Mouse (Mus musculus): ENCODE data around the gene Mmp24. TPM values are rescaled to one million over a fixed set of nuclear protein-coding genes. Genes with fewer than 3 reads are reported as not detected.

Mmp24 gene
- total RNA-seq, 2 experiments from 2014 or later: 34.3 to 35.6 TPM

DNA sequence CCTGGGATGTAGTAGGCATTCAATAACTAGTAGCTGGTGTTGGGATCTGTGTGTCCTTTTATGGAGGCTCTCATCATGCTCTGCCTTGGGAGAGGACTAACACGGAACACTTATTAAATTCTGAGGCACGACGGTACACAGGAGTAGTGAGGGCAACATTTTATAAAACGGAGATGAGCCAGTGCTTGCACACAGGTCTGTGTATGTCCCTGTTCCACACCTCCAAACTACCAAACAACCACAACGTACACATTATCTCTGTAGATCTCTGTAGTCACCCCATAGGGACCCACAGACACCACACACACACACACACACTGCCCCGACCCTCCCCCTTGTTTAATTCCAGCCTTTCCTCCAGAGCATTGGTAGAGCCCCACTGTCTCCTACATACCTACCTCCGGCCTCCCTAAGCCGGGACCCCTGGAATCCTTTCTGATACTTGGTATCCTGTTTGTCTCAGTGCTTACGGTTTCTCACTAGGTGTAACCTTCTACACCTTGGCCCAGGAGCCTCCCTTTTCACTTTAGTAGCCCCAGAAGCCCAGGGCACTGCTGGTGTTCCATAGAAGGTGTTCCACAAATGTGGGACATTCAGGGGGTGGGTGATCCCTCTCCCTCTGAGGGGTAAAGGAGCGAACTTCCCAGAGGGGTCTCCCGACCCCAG lies 748 bp upstream of the Mmp24 start:
- DNase-seq (ENCODE audit: low spot score in 2 of 2): no peak

DNA sequence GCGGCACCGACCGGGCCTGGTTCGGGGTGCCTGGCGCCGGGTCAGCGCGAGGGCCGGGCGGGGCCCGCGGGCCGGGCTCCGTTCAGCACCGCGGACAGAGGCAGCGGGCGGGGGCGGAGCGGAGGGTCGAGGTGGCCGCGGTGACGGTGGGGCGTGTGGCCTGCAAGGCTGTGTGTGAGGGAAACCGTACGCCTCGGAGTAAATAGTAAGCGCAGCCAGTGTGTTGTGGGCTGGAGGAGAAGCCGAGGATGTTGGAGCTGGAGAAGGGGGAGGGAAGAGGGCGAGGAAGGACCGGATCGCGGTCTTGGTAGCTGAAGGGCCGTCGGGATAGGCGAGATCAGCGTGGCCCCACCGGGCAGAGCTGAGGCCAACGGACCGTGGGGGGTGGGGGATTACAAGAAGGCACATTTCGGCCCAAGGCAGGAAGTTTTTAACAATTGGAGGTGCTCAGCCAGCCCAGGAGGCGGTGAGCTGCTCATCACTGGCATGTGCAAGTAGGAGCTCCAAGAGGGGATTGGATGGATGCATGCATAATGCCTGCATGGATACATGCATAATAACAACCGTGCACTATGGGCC lies 632 bp downstream of the Mmp24 start:
- DNase-seq (ENCODE audit: low spot score in 2 of 2): peak; percentile 28 to 45

DNA sequence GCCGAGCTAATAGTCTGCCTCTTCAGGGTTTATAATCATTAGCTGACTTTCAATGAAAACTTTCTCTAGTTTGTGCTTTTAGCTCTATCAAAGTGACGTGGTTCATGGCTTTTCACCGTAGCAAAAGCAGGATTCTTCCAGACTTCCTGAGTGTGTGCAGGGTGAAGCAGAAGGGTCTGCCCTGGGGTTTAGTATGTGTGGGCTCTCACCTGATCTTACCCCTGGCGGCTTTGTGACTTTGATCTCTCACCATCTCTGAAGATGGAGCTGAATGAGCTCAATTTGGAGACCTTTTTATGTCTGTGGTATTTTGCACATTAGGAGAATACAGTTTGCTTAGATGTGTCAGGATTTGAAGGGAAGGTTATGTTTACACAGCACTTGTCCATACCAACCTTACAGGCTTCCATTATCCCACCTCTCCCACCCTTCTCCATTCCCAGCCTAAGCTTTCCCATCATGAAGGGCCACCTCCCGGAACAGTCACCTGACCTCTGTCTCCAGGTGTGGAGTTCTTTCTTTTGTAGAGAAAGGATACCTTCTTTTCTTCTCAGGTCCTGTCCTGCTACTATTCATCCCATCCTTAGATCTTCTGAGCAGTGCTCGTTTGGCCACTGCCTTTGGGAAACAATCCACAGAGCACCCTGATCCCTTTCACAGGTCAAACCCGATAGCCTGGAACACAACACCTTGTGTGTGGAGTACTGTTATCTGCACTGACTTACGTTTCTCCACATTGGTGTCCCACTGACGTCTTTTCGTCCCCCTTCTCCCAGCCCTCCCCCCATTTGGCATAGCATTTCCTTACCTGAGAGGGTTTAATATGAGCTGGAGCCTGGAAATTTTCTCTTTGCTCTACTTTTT lies 1.9 kb downstream of the Mmp24 start:
- no peak for DNase-seq (ENCODE audit: low spot score in 2 of 2)

DNA sequence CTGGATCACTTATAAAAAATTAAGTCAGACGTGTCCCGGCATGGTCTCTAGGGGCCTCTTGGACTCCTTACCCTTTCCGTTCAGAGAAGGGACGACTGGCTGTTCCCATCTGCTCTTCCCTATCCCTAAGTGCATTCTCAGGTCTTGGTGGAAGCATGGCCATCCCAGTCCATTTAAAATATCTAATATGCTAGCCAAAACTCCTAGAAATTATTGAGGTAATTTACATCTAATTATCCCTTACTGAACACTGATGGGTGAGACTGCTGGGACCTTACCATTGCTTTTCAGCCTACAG lies 2.5 kb downstream of the Mmp24 start:
- DNase-seq (ENCODE audit: low spot score in 2 of 2): no peak

DNA sequence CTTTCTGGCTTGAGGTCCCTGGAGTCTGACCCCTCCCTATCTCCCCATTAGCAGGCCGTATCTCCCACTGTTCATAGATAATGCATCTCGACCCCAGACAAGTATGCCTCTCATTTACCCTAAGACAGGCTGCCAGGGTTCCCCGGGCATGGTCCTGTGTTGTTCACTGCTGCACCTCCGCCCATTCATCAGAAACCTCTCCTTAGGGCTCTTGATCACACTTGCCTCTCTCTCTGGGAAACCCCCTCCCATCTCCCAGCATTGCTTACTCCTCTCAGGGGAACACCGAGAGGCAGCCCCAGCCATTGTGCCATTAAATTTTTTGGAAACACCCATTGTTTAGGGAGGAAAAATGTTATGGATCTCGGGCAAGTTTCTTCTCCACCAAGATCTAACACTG lies 2.9 kb downstream of the Mmp24 start:
- DNase-seq (ENCODE audit: low spot score in 2 of 2): no peak

DNA sequence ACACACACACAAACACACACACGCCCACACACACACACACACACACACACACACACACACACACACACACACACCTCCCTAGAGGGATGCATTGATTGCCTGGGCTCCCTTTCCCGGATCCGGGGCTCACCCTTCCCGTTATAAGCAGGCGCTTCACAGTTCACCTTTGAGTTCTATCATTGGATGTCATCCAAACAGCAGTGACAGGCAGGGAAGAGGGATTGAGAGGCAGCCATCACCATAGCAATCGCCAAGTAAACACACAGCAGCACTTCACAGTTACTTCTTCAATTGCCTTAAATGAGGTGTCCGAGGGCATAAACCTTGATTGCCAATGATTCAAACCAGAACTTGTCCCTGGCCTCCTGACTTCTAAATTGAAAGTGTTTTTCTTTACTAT lies 3.9 kb downstream of the Mmp24 start:
- DNase-seq (ENCODE audit: low spot score in 2 of 2): no peak

DNA sequence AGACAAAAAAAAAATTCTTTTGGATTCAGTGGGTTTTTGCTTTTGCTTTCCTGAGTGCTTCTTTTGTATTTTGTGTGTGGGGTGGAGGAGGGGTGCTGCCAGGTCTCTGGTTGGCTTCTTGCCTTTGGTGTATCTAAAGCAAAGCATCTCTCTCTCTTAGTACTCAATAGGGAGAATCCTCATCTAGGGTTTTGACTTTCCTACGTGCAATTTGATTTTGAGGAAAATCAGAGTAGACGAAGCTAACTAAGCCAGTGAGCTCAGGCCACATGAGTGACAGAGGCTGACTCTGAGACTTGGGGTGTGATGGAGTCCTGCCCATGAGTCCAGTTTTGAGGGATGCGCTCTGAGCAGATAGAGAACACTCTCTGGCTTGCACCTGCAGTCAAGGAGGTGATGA lies 4.4 kb downstream of the Mmp24 start:
- DNase-seq (ENCODE audit: low spot score in 2 of 2): no peak

DNA sequence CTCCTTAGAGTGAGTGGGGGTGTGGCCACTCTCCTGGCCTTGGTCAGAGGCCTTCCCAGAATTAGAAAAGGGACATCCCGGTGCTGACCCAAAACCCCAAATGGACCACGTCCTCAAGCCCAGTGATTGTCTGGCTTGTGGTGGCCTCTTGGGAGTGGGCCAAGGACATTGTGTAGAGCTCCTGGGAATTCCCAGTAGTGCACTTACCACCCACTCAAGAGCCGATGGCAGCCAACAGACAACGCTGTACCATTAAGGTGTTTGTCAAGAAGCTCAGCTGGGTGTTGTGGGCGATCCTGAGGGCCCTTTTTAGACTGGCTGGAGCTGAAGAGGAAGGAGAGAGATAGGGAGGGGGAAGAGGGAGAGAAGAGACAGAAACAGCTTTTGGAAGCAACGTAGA lies 9.4 kb downstream of the Mmp24 start:
- peak; percentile 66 to 80 for DNase-seq (ENCODE audit: low spot score in 2 of 2)

DNA sequence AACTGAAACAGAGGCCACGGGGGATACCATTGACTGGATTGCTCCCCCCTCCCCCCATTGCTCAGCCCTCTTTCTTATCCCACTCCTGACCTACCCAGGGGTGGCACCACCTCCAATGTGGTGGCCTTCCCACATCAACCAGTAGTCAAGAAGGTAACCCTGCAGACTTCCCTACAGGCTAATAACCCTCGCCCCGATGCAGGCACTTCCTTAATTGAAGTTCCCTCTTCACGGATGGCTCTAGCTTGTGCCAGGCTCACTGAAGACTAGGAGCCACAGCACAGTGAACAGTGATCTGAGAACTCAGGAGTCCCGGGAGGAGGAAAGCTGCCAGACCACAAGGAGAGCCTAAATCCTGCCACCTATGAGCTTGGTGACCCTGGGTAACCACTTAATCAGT lies 11.8 kb downstream of the Mmp24 start:
- no peak for DNase-seq (ENCODE audit: low spot score in 2 of 2)

DNA sequence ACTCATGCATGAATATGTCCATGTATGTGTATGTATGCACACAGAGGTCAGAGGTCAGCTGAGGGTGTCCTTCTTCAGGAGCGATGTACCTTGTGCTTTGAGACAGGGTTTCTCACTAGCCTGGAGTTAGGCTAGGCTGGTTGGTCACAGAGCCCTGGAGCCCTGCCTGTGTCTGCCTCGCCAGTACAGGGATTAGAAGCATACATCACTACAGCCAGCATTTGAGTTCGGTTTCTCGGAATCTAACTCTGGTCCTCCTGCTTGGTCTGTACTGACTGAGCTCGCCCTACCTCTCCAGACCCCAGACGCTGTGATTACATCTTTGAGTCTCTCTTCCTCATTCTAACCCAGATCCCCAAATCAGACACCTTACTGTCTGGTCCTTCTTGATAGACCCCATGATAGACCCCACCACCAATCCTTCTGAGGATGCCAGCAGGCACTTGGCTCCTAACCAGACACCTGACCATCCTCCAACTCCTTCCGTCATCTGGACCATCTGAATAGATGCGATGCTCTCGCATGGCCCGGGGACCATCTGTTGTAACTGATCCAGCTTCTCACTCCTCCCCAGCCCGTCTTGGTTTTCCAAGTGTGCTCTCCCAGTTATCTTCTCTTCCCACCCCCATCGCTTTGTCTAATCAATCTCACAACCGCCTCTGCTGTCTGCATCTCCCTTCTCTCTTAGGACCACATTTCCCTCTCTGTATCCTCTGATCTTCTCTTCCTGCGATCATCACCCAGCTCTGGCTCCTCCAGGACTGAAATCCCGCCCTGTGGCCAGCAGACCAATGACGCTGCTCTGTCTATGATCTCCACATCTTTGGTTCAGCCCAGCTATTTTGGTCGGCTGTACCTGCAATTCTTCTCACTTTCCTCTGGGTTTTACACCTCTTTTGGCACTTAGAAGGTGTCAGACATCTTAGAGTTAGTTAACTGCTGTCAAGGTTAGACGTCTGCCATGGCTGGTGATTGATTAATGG lies 13.1 kb downstream of the Mmp24 start:
- no peak for DNase-seq (ENCODE audit: low spot score in 2 of 2)

DNA sequence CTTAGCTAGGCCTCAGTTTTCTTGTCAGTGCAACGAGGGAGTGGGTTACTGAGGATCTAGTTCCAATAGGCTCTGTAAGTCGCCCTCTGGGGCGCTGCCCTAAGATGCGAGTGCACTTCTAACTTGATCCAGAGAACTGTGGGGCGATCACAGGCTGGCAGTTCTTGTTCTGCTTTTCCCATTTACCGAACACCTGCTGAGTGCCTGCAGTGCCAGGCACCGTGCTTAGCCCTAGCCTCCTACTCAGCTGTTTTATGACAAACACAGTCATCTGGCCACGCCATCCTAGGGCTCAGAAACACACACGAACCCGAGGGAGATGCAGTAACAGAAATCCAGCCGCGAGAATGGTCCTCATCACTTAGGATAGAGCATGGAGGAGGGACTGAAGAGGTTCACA lies 17.8 kb downstream of the Mmp24 start:
- DNase-seq (ENCODE audit: low spot score in 2 of 2): no peak

DNA sequence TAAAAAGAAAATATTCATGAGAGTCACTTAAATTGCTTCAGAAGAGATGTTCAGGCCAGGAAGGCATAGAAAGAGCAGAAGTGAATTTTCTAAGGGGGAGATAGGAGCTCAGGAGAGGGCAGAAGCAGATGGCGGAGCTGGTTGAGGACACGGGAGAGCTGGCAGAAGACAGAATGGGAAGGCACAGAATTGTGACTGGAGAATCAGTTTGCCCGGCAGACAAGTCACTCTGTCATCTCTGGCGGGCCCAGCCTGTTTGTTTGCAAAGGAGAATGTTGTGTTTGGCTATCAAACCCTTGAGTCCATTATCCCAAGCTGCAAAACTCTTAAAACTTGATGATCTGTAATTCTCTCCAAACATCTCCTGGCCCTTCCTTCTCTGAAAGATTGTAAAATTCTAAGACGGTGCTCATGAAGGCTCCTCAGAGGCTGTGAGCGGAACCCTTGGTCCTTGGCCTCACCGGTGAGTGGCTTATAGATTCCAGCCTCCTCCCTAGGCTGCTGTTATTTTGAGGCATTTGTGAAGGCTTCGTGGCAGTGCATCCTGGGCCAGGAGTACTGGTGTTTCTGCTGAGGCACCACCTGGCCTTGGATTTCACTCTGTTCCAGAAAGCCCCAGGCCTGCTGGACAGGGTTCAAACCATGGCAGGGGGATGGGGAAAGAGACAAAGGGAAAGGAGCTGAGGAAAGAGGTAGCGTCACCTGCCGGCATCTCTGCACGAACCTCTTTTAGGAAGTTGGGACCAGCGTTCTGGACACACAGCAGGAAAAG lies 19.7 kb downstream of the Mmp24 start:
- no peak for DNase-seq (ENCODE audit: low spot score in 2 of 2)

DNA sequence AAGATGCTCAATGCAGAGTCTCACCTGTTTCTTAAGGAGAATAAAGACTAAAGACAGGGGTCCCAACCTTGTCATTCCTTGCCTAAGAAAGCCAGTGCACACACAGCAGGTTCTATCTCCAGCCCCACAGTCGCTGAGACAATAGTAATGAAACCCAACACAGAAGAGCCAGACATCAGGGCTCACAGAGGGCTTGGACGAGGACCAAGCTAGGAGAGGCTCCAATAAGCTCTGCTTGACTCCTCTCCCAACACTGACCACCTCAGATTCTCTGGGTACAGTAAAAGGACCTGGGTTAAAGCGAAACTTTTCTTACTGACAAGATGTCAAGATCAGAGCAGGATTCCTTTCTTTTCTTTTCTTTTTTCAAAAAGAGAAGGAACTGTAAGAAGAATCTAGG lies 23.5 kb downstream of the Mmp24 start:
- no peak for DNase-seq (ENCODE audit: low spot score in 2 of 2)

DNA sequence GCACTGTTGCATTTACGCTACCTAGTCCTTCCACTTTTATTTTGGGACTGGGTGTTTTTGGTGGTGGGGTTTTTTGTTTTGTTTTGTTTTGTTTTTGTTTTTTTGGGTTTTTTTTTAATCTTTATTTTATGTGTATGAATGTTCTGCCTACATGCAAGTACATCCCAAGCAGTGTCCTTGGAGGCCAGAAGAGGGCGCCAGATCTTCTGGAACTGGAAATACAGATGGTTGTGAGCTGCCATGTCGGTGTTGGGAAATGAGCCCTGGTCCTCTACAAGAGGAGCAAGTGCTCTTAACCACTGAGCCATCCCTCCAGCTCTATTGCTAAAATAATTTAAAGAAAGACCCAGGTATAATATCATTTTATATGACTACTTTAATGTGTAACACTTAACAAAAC lies 27.6 kb downstream of the Mmp24 start:
- no peak for DNase-seq (ENCODE audit: low spot score in 2 of 2)

DNA sequence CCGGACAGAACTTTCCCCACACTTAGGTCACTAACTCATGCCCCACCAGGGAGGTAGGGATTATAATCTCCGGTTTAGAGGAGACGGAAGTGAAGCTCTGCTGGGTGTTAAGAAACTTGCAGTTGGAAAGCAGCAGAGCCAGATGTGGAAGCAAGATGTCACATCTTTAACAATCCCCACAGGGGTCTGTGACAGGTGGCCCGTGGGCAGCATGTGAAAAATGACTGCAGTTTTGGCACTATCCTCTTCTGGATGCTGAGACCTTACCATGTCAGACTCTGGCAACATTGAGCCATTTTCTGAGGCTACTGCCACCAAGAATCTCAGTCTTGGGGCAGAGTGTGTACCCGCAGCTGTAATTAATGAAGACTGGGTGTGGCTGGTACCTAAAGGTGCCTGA lies 28.9 kb downstream of the Mmp24 start:
- no peak for DNase-seq (ENCODE audit: low spot score in 2 of 2)

DNA sequence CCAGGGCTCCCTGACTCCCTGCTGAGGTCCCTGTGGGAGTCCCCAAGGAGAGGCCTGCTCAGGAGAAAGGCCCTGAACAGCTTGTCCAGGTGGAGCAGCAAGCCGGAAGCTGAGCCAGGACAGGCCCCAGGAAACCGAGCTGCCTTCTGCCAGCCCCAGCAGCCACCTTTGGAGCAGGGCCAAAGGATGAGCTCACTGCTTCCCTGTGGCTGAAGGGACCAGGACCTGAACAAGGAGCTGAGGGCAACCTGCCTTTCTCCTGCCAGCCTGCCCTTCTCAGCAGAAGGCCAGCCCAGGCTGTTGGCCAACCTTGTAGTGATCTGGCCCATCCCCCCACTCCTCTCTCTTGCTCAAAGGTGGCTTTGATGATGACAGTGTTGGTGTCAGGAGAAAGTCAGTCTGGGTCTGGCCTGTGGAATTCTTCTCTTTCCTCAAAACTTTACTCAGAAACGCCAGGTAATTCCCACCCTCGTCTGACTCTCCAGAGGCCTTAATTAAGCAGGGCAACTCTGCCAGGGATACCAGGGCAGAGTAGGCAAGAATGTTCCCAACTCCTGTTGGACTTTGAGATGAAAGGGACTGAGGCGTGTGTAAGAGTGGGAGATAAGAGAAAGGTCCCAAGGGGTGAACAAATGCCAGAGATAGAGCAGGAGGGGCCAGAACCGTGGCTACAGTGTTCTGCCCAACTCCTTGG lies 30.2 kb downstream of the Mmp24 start:
- DNase-seq (ENCODE audit: low spot score in 2 of 2): no peak

DNA sequence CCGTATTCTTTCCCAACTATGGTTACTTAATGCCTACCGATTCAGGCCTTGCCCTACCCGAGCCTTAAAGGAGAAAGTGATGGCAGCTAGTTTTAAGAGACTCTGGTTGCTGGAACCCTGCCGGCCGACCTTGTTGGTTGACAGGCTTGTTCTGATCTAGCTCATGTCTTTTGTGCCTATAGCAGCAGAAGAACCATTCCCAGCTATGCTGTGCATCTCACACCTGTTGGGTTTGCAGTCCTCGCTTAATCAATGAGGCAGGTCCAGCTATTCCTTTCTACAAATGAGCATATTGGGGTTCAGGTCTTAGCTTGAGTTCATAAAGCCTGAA lies 30.7 kb downstream of the Mmp24 start:
- no peak for DNase-seq (ENCODE audit: low spot score in 2 of 2)

DNA sequence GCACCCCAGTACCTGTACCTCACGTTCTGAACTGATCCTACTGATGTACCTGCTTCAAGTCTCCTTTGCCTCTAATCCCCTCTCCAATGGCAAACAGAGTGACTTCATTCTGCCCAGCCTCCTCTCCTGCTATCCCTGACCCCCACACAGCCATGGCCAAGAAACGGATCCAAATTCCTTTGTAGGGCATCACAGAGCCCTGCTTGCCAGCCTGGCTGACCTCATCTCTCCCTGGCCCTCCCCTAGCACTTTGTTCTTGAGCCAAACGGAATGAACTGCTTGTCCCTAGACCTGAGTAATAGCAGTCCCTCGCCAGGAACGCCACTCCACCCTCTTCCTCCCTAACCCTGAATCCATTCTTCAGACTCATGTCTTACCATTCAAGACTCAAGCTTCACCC lies 31.4 kb downstream of the Mmp24 start:
- DNase-seq (ENCODE audit: low spot score in 2 of 2): no peak

DNA sequence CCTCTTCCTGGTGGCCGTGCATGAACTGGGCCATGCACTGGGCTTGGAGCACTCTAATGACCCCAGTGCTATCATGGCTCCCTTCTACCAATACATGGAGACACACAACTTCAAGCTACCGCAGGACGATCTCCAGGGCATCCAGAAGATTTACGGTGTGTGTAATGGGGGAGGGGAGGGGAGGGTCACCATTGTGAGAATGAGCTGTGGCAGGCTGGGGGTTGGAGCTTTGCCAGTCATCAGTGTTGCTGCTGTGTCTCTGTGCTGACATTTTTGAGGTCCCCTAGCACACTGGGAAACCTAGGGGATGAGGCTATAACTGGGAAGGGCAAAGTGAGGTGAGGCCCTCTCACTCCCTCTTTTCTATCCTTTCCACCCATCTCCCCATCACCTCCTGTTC lies 32.3 kb downstream of the Mmp24 start:
- no peak for DNase-seq (ENCODE audit: low spot score in 2 of 2)

DNA sequence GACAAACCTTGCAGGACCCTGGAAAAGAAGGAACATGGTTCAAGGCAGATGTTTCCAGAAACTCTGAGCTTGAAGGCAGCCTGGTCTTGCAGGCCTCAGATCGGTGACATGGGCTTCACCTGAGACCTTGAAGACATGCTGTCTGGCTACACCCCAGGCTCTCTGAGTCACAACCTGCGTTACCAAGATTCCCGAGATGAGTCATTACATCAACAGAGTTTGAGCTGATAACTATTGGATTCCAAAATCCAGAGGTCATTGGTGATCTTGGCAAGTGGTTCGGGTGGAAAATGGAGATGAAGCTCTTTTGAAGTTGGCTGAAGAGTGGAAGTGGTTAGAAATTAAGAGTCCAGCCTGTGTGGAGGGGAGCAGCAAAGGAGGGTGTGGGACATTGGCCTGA lies 34.5 kb downstream of the Mmp24 start:
- no peak for DNase-seq (ENCODE audit: low spot score in 2 of 2)

Data from left cerebral cortex, adult 18-20 months (tissue).